Mouse (Mus musculus) urinary bladder, postnatal 0 days (tissue): ENCODE measurements around the gene Zfp120. TPM values are rescaled to one million over a fixed set of nuclear protein-coding genes. Genes with fewer than 3 reads are reported as not detected.

ENCODE experiments used
- polyA plus RNA-seq: library from polyadenylated mRNA; unstranded; fragments of >200 nt; fragmentation: Nextera tagmentation; extraction: Ambion mirVana; gene quantifications from 2 replicates; pipeline ENCODE4 v1.2.1, GENCODE M21; 2015

The Zfp120 gene
- 6.3 and 6.4 TPM in 2 replicates for polyA plus RNA-seq

DNA sequence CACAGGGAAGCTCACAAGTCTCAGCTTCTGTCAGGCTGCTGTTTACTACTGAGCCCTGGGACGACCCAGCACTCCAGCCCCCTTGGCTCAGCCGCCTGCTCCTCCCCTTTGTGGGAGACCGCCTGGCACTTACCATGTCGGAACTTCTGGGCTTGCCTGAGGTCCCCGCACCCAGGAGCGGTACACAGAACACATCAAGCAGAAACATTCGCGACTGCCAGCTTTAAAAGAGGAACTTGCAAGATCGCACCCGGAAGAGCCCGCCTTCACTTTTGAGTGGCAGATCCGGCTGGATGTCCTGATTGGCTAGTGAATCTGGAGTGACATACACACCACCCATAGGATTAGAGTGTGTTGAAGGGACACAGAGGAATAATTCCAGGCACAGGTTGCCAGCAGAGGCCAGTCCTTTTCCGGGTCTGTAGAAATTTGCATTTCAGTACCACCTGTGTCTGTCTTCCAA lies at the start of gene Zfp120:
Zfp120 (minus strand) TSS at position 274 of the 463 bp plus-strand sequence.

DNA sequence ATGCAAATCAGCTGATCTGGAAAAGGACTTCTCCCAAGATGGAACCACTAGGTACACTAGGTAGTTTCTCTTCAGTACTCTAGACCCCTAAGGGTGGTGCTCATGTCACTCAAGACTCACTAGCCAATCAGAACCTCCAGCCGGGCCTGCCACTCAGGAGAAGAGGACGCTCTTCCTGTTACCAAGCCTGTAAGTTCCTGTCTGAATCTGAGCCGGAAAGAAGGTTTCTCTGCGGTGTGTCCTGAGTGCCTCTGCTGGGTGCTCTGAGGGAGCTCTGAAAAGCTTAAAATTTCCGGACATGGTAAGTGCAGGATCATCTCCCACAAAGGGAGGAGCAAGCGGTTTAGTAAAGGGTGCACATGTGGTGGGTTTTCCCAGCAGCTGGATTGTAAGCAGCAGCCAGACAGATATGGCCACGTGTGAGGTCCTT lies 45.1 kb upstream of the Zfp120 start, which contains the start of gene Gm14139:
Gm14139 (plus strand) TSS at position 186 of the 430 bp plus-strand sequence.

DNA sequence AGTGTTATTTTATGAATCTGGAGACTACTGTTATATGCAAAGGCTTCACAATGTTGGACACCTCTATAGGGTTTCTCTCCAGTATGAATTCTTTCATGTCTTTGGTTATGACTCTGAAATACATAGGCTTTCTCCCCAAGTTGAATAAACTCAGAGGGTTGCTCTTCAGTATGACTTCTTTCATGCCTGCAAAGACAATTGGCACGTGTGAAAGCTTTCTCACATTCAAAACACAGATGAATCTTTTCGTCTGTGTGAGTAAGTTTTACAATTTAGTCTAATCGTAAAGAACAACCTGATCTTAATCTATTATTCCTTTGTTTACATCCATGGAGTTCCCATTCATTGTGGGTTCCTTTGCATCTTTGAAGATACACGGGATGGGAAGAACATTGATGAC lies 43.1 kb upstream of the Zfp120 start, which contains the start of gene Gm10770:
Gm10770 (minus strand) TSS at position 101 of the 400 bp plus-strand sequence.

Other genes with a start within 250 kb of the Zfp120 start
- not detected in 2 replicates for gene Gm10770, start 43.0 kb upstream of the Zfp120 start, polyA plus RNA-seq
- gene Gm14139, start 45.0 kb upstream of the Zfp120 start, polyA plus RNA-seq = not detected in 2 replicates
- 3.9 and 4.0 TPM in 2 replicates for gene Zfp937, start 81.4 kb upstream of the Zfp120 start, polyA plus RNA-seq
- gene Gm21994, start 118.9 kb upstream of the Zfp120 start, polyA plus RNA-seq = 1.8 and 2.7 TPM in 2 replicates
- gene Gm14124, start 120.8 kb upstream of the Zfp120 start, polyA plus RNA-seq = not detected in 2 replicates
- 1.6 and 2.4 TPM in 2 replicates for gene Gm10130, start 187.0 kb upstream of the Zfp120 start, polyA plus RNA-seq
- gene 3300002I08Rik, start 226.1 kb upstream of the Zfp120 start, polyA plus RNA-seq = 3.4 and 3.6 TPM in 2 replicates